Mouse (Mus musculus) megakaryocyte, adult 5-6 weeks (primary cell): ENCODE results near the gene Hs6st3. TPM values are rescaled to one million over a fixed set of nuclear protein-coding genes. Genes with fewer than 3 reads are reported as not detected.
"Not testable (repeated sequence)": the region's sequence is repeated elsewhere in the genome, so short reads cannot be mapped to it uniquely, and the experiment has no call there.

ENCODE experiments used
- ATAC-seq: 2 replicates; pipeline ENCODE4 v1.8.0; 2016; ENCODE audit warnings: mild to moderate bottlenecking, inconsistent platforms; ENCODE audit not compliant: poor library complexity, severe bottlenecking
- total RNA-seq, 2 experiments: library from RNA; stranded (forward) in 1 of 2; stranded (reverse) in 1 of 2; fragments of 153-499, 151-499 nt in 1 of 2; fragments of 221-1000, 200-1000 nt in 1 of 2; gene quantifications; 2 replicates each; pipeline versions ENCODE4 v1.2.3 to v1.2.4; 2015 to 2017

Hs6st3 gene
- total RNA-seq, 2 experiments from 2014 or later, result not detected

- ATAC-seq, result no peak
Measured at GRCm38 (mm10) chr14:119422894-119423293, 284.8 kb downstream of the Hs6st3 start.

- ATAC-seq, result no peak
Measured at GRCm38 (mm10) chr14:119450471-119450870, 312.3 kb downstream of the Hs6st3 start.

GRCm38 (mm10) chr14:119451594-119451993 is 313.5 kb downstream of the Hs6st3 start:
- ATAC-seq, result peak; percentile 63

- ATAC-seq, result no peak
Measured at GRCm38 (mm10) chr14:119452382-119452781, 314.2 kb downstream of the Hs6st3 start.

- ATAC-seq, result no peak
Measured at GRCm38 (mm10) chr14:119452797-119453196, 314.7 kb downstream of the Hs6st3 start.

- no peak for ATAC-seq
Measured at GRCm38 (mm10) chr14:119464308-119464707, 326.2 kb downstream of the Hs6st3 start.

GRCm38 (mm10) chr14:119464883-119465282 is 326.7 kb downstream of the Hs6st3 start:
- no peak for ATAC-seq

GRCm38 (mm10) chr14:119466899-119467588 is 328.9 kb downstream of the Hs6st3 start:
- ATAC-seq, result no peak

GRCm38 (mm10) chr14:119476582-119476981 is 338.4 kb downstream of the Hs6st3 start:
- no peak for ATAC-seq

GRCm38 (mm10) chr14:119477836-119478235 is 339.7 kb downstream of the Hs6st3 start:
- ATAC-seq, result no peak

- ATAC-seq, result no peak
Measured at GRCm38 (mm10) chr14:119488978-119489703, 351.0 kb downstream of the Hs6st3 start.

GRCm38 (mm10) chr14:119520632-119521031 is 382.5 kb downstream of the Hs6st3 start:
- no peak for ATAC-seq

GRCm38 (mm10) chr14:119521056-119521455 is 382.9 kb downstream of the Hs6st3 start:
- ATAC-seq, result no peak

- no peak for ATAC-seq
Measured at GRCm38 (mm10) chr14:119532889-119533546, 394.9 kb downstream of the Hs6st3 start.

- no peak for ATAC-seq
Measured at GRCm38 (mm10) chr14:119540505-119540904, 402.4 kb downstream of the Hs6st3 start.

- ATAC-seq, result no peak
Measured at GRCm38 (mm10) chr14:119544596-119544995, 406.5 kb downstream of the Hs6st3 start.

GRCm38 (mm10) chr14:119558356-119558755 is 420.2 kb downstream of the Hs6st3 start:
- ATAC-seq, result no peak

GRCm38 (mm10) chr14:119582039-119582508 is 443.9 kb downstream of the Hs6st3 start:
- no peak for ATAC-seq

- ATAC-seq, result 0 out of 2 replicates have a peak, but pooled peaks have one; percentile 21
Measured at GRCm38 (mm10) chr14:119585069-119585468, 446.9 kb downstream of the Hs6st3 start.

GRCm38 (mm10) chr14:119587365-119587764 is 449.2 kb downstream of the Hs6st3 start:
- not testable (repeated sequence) for ATAC-seq

GRCm38 (mm10) chr14:119604327-119604726 is 466.2 kb downstream of the Hs6st3 start:
- no peak for ATAC-seq
